Mouse (Mus musculus) frontal cortex, postnatal 14 days (tissue): ENCODE measurements around the gene Lrrc31.

ENCODE experiments used
- DNase-seq, 2 experiments: peaks; one replicate each; pipeline ENCODE4 v3.0.0; 2022; ENCODE audit warnings: low spot score in 2 of 2

Gene Lrrc31

GRCm38 (mm10) chr3:30690976-30691375 lies 8.7 kb downstream of the Lrrc31 start:
- DNase-seq = no peak

- no peak for DNase-seq
These were observed 12.4 kb downstream of the Lrrc31 start for GRCm38 (mm10) chr3:30687216-30687615.

DNA sequence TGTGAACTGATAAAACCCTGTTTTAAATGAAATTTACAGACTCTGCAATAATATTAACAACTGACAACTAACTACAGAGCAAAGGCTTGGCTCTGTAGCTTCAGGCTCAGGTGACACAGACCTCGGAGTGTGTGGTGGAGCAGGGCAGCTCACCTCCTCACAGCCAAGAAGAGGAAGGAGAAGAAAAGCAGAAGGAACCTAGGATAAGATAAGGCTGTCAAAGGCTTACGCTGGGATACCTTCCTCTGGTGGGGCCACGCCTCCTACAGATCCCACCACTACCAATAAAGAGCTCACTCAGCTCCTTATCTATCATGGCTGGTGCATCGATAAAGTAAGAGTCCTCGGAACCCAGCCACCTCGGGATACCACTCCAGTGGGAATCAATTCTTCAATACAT lies 16.5 kb downstream of the Lrrc31 start:
- DNase-seq = no peak

DNA sequence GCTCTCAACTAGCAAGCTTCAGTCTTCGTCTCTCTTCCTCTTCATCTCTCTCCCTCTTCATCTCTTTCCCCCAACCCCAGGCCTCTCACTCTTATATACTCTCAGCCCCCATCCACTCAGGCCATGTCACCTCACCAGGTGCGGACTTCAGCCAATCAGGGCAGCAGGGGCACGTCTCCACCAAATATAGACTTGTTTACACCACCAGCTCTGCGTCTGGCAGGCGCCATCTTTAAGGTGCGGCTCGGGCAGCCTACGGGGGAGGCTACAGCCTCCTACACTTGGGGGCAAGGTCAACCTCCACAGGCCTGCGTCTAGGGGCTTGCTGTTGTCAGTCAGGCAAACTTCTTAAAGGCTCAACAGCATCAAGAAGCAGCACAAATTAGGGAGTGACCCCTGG lies 41.2 kb downstream of the Lrrc31 start:
- no peak for DNase-seq

DNA sequence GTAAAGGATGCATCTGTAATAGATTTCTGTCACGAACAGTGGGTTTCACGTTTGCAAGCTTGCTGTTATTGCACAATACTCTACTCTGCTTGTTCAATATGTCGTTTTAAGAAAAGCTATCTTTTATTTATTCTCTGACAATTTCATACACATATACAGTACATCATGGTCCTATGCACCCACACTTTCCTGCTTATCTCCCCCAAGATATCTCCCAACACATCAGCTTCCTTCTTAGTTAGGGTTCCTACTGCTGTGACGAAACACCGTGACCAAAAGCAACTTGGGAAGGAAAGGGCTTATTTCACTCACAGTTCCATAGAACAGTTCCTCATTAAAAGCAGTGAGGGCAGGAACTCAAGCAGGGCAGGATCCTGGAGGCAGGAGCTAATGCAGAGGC lies 43.7 kb downstream of the Lrrc31 start:
- DNase-seq = no peak

GRCm38 (mm10) chr3:30650062-30650841 lies 49.4 kb downstream of the Lrrc31 start:
- no peak for DNase-seq

GRCm38 (mm10) chr3:30648466-30648865 lies 51.2 kb downstream of the Lrrc31 start:
- no peak for DNase-seq

DNA sequence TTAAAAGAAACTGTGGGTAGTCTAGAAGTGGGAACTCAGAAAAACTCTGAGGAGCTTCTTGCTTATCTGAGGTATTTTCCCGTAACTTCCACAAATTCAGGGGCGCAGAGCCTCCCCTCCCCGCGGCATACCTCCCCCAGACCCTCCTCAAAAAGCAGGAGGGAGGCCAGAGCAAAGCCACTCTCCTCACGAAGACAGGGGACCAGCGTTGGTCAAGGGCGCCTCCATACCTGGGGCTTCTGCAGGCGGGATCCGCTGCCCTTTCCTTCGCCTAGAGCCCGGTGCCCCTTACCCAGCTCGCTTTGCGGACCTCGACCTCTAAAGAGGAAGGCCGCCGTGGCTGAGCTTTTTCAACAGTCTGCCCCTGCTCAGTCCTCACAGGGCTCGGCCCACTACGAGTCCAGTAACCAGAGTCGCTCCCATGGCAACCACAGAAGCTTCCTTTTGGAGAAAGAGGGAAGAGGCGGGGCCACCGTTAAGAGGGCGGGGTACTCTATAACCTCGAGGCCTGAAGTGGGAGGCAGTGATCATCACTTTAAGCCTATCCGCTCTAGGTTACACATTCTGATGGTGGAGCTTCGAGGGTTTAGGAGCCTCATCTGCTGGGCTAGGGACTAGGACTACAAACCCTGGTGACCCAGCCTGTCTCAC lies 52.1 kb downstream of the Lrrc31 start, which contains the start of gene Lrrc34:
TSS of gene Lrrc34 (minus strand) at position 430 of the 651 bp plus-strand sequence.
- peak; percentile 13 to 15 for DNase-seq

- no peak for DNase-seq
These were observed 52.9 kb downstream of the Lrrc31 start for GRCm38 (mm10) chr3:30646761-30647160.

DNA sequence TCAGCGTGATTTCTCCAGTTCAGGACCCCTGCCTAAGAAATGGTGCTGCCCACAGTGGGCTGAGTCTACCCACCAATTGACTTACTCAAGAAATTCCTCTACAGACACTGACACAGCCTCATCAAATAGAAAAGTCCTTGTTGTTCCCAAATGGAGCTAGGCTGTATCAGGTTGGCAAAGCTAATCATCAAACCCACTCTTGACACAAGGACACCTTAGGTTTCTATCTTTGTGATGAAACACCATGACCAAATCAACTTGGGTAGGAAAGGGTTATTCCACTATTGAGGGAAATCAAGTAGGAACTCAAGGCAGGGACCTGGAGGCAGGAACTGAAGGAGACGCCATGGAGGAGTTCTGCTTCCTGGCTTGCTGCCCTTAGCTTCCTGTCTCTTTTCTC lies 55.4 kb downstream of the Lrrc31 start, which contains the start of gene Lrriq4:
TSS of gene Lrriq4 (plus strand) at position 301 of the 400 bp plus-strand sequence.
- no peak for DNase-seq

DNA sequence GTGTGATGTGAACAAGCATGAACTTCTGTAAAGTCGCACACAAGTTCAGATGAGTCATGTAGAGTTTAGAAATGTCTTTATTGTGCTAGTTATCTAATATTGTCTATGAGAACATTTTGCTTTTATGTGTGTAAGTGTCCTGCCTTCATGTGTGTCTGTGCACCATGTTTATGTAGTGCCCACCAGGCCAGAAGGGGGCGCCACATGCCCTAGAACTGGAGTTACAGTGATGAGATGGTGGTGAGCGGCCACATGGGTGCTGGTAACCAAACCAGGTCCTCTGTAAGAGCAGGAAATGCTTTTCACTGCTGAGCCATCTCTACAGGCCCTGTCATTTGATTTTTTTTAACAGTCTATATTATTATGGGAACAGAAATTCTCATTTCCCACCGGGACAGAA lies 64.0 kb downstream of the Lrrc31 start:
- no peak for DNase-seq

GRCm38 (mm10) chr3:30633681-30634080 lies 66.0 kb downstream of the Lrrc31 start:
- no peak for DNase-seq
